Mouse (Mus musculus): ENCODE data around the gene Scel. TPM values are rescaled to one million over a fixed set of nuclear protein-coding genes. Genes with fewer than 3 reads are reported as not detected.

Gene Scel
- polyA plus RNA-seq, 1 experiment from 2014 or later, result 2.0 TPM

DNA sequence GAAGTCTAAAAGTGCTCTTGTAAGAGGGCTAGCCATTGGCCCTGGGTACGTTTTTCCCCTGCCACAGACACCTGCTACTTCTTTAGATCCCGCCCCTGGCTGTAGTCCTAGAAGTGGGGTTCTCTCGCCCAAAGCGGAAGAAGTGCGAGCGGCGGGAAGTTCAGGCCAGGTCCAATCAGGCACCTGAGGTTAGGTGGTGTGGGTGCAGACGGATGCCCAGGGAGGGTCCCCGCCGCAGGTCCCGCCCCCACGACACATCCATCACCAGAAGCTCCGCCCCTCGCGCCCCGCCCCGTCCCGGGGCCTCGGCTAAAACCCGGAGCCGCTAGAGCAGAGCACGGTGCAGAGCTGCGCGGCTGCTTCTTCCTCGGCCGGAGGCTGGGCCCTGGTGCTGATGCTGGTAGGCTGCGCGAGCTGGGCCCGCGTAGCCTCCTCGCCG lies 136.8 kb downstream of the Scel start, which contains the start of gene Slain1:
Gene Slain1 (plus strand): TSS at position 333 of the 439 bp plus-strand sequence.
- peak; percentile 98 for ATAC-seq (ENCODE audit: low FRiP score, low TSS enrichment)
- H3K27me3 ChIP-seq (ENCODE audit: control insufficient read depth, insufficient read depth, low read length), result peaks cover 28% of the 10 kb centered on the region

DNA sequence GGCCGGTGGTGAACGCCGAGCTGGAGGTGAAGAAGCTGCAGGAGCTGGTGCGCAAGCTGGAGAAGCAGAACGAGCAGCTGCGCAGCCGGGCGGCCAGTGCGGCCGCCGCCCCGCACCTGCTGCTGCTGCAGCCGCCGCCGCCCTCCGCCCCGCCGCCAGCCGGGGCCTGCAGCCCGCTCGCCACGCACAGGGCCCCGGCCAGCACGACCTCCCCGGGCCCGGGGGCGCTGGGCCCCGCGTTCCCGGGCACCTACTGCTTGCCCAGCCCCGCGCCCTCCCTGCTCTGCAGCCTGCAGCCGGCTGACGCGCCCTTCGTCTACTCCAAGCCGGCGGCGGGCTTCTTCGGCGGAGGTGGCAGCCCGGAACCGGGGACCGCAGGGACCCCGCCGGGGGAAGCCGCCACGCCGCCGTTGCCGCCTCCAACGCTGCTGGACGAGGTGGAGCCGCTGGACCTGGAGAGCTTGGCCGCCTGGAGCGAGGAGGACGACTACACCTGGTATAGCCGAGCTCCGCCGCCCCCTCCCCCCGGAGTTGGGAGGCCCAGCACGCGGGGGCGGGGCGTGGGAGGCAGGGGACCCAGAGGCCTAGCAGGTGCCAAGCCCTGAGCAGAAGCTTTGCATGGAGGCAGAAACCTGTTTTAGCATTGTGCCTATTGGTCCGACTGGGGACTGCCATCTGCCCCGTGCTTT lies 137.4 kb downstream of the Scel start:
- Histone ChIP-seq H3K27me3 (ENCODE audit: control insufficient read depth, insufficient read depth, low read length) (peaks cover 28% of the 10 kb centered on the region), H3K4me1 (ENCODE audit: control insufficient read depth, insufficient read depth, low read length) (no peaks in the 10 kb centered on the region)
- 0% methylated on average over 39 of the region's 67 CpGs for WGBS

More for the DNA sequence above, 136.8 kb downstream of the Scel start, which contains the start of gene Slain1:
- peak within 1 kb of the TSS; percentile 31; the same call in 1 of the 2 replicates for H3K27ac ChIP-seq (ENCODE audit: low read depth, low read length)
- H3K4me1 ChIP-seq (ENCODE audit: control insufficient read depth, insufficient read depth, low read length), result no peaks in the 10 kb centered on the region
- peak within 1 kb of the TSS; percentile 86 for H3K4me2 ChIP-seq (replicated peaks; ENCODE audit: low read depth, low read length)
- no peaks in the 10 kb centered on the region for H3K9me3 ChIP-seq (ENCODE audit: control insufficient read depth, low read length)
- no peaks in the 10 kb centered on the region for H3K36me3 ChIP-seq (ENCODE audit: control insufficient read depth, insufficient read depth, low read length)
- WGBS, result 1% methylated on average over 20 of the region's 32 CpGs
- peak within 1 kb of the TSS; percentile 64 for H3K9ac ChIP-seq (ENCODE audit: low read depth, low read length)
- H3K4me3 ChIP-seq (ENCODE audit: low read length), result peak within 1 kb of the TSS; percentile 60

DNA sequence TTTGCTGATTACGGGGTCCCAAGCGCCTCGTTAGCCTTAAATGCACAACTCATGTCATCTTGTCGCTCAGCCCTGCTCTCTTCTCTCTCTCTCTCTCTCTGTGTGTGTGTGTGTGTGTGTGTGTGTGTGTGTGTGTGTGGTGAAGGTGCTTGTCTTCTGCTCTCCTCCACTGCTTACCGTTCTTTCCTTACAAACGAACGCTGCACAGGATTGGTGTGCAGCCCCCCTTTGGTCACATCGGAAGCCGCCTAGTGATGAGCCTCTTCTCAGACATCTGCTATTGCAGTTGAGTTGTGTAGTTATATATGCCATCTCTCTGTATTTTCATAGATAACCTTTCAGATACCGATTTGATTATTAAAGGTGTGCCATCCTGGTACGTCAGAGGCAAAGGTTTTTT lies 138.0 kb downstream of the Scel start:
- no peaks in the 10 kb centered on the region for H3K9me3 ChIP-seq (ENCODE audit: control insufficient read depth, low read length)
- H3K9ac ChIP-seq (ENCODE audit: low read depth, low read length), result peak overlapping the region; percentile 64; the same call in 1 of the 2 replicates
- H3K27ac ChIP-seq (ENCODE audit: low read depth, low read length), result no peak overlapping the region
- H3K4me1 ChIP-seq (ENCODE audit: control insufficient read depth, insufficient read depth, low read length), result no peaks in the 10 kb centered on the region
- peak overlapping the region; percentile 86 for H3K4me2 ChIP-seq (replicated peaks; ENCODE audit: low read depth, low read length)
- no peaks in the 10 kb centered on the region for H3K36me3 ChIP-seq (ENCODE audit: control insufficient read depth, insufficient read depth, low read length)
- peaks cover 28% of the 10 kb centered on the region for H3K27me3 ChIP-seq (ENCODE audit: control insufficient read depth, insufficient read depth, low read length)
- peak overlapping the region; percentile 60 for H3K4me3 ChIP-seq (ENCODE audit: low read length)
- WGBS, result 5% methylated on average over 11 of the region's 11 CpGs
- no peak for ATAC-seq (ENCODE audit: low FRiP score, low TSS enrichment)

More for the DNA sequence above, 137.4 kb downstream of the Scel start:
- Histone ChIP-seq H3K9me3 (ENCODE audit: control insufficient read depth, low read length) (no peaks in the 10 kb centered on the region), H3K9ac (ENCODE audit: low read depth, low read length) (peak overlapping the region; percentile 64), H3K27ac (ENCODE audit: low read depth, low read length) (peak overlapping the region; percentile 31; the same call in 1 of the 2 replicates), H3K36me3 (ENCODE audit: control insufficient read depth, insufficient read depth, low read length) (no peaks in the 10 kb centered on the region), H3K4me2 (replicated peaks; ENCODE audit: low read depth, low read length) (peak overlapping the region; percentile 86), H3K4me3 (ENCODE audit: low read length) (peak overlapping the region; percentile 60)
- ATAC-seq (ENCODE audit: low FRiP score, low TSS enrichment), result peak; percentile 75

DNA sequence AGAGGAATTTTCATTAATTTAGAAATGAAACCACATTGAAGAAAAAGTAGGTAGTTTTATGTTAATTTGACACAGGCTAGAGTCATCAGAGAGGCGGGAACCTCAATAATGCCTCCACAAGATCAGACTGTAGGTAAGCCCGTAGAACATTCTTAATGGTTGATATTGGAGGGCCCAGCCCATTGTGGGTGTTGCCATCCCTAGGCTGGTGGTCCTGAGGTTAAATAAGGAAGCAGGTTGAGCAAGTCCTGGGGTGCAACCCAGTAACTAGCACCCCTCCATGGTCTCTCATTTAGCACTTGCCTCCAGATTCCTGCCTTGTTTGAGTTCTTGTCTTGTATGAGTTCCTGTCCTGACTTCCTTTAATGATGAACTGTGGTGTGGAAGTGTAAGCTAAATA lies 138.4 kb downstream of the Scel start:
- peak overlapping the region; percentile 86 for H3K4me2 ChIP-seq (replicated peaks; ENCODE audit: low read depth, low read length)
- H3K4me1 ChIP-seq (ENCODE audit: control insufficient read depth, insufficient read depth, low read length), result no peaks in the 10 kb centered on the region
- no peak for ATAC-seq (ENCODE audit: low FRiP score, low TSS enrichment)
- 47% methylated on average over 2 of the region's 2 CpGs for WGBS
- H3K4me3 ChIP-seq (ENCODE audit: low read length), result peak overlapping the region; percentile 60
- peaks cover 28% of the 10 kb centered on the region for H3K27me3 ChIP-seq (ENCODE audit: control insufficient read depth, insufficient read depth, low read length)
- no peak overlapping the region for H3K9ac ChIP-seq (ENCODE audit: low read depth, low read length)
- no peaks in the 10 kb centered on the region for H3K36me3 ChIP-seq (ENCODE audit: control insufficient read depth, insufficient read depth, low read length)
- H3K27ac ChIP-seq (ENCODE audit: low read depth, low read length), result no peak overlapping the region
- no peaks in the 10 kb centered on the region for H3K9me3 ChIP-seq (ENCODE audit: control insufficient read depth, low read length)

DNA sequence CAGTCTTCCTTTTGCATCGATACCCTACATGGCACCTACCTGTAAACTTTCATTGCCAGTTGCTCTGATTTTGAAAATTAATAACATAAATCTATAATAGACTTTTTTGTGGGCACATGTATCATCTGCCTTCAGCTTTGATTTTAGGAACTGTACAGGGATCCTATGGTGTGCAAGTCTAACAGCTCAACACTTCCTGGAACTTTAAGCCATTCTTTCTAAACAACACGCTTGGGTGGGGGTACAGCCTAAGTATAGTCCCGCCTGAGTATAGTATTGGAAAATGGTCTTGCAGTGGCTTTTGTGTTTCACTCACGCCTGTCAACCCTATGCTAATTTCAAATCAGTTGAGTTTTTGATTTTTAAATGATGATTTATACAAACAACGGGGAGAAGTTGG lies 139.4 kb downstream of the Scel start:
- H3K4me2 ChIP-seq (replicated peaks; ENCODE audit: low read depth, low read length), result no peak overlapping the region
- H3K36me3 ChIP-seq (ENCODE audit: control insufficient read depth, insufficient read depth, low read length), result no peaks in the 10 kb centered on the region
- H3K4me3 ChIP-seq (ENCODE audit: low read length), result no peak overlapping the region
- H3K27ac ChIP-seq (ENCODE audit: low read depth, low read length), result no peak overlapping the region
- H3K9me3 ChIP-seq (ENCODE audit: control insufficient read depth, low read length), result no peaks in the 10 kb centered on the region
- H3K27me3 ChIP-seq (ENCODE audit: control insufficient read depth, insufficient read depth, low read length), result peaks cover 28% of the 10 kb centered on the region
- no peak for ATAC-seq (ENCODE audit: low FRiP score, low TSS enrichment)
- no peaks in the 10 kb centered on the region for H3K4me1 ChIP-seq (ENCODE audit: control insufficient read depth, insufficient read depth, low read length)
- H3K9ac ChIP-seq (ENCODE audit: low read depth, low read length), result no peak overlapping the region
- 89% methylated on average over 5 of the region's 5 CpGs for WGBS

DNA sequence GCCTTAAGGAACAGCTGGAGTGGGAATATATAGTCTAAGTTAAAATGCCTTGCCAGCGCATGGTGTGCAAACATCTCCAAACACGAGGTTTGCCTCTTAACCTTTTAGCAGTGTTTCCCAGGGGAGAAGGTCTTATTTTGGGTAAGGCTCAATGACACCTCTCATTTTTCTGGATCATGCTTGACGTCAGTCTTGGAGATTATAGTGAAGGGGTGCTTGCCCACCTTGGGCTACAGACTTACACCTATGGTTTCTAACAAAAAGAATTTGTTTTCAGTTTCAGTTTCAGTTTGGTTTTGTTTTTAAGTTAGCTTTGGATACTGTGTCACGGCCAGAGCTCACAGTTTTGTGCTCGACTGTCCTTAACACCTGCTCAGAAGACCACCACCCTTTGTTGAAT lies 140.7 kb downstream of the Scel start:
- H3K27ac ChIP-seq (ENCODE audit: low read depth, low read length), result no peak overlapping the region
- no peak for ATAC-seq (ENCODE audit: low FRiP score, low TSS enrichment)

DNA sequence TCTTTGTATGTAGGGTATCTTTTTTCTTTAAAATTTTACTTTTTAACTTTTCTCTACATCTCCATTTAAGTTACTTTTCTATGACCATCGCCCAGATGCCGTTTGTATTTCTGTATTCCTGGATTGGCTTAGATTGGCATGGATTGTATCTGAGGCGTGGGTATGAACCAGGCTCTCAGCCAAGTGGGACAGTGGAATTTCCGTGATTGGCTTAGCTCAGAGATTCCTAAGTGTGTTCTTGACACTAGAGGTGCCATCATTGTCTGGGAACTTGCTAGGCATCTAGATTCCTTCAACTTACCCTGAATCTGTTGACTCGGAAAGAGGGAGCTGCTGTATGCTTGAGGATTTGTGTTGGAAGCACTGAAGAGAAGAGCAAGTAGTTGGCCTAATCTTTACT lies 142.3 kb downstream of the Scel start:
- no peak overlapping the region for H3K9ac ChIP-seq (ENCODE audit: low read depth, low read length)

More for the DNA sequence above, 140.7 kb downstream of the Scel start:
- Histone ChIP-seq H3K4me1 (ENCODE audit: control insufficient read depth, insufficient read depth, low read length) (no peaks in the 10 kb centered on the region), H3K27me3 (ENCODE audit: control insufficient read depth, insufficient read depth, low read length) (peaks cover 23% of the 10 kb centered on the region), H3K36me3 (ENCODE audit: control insufficient read depth, insufficient read depth, low read length) (no peaks in the 10 kb centered on the region), H3K4me3 (ENCODE audit: low read length) (no peak overlapping the region), H3K9me3 (ENCODE audit: control insufficient read depth, low read length) (no peaks in the 10 kb centered on the region), H3K9ac (ENCODE audit: low read depth, low read length) (no peak overlapping the region), H3K4me2 (replicated peaks; ENCODE audit: low read depth, low read length) (no peak overlapping the region)
- 67% methylated on average over 5 of the region's 5 CpGs for WGBS

DNA sequence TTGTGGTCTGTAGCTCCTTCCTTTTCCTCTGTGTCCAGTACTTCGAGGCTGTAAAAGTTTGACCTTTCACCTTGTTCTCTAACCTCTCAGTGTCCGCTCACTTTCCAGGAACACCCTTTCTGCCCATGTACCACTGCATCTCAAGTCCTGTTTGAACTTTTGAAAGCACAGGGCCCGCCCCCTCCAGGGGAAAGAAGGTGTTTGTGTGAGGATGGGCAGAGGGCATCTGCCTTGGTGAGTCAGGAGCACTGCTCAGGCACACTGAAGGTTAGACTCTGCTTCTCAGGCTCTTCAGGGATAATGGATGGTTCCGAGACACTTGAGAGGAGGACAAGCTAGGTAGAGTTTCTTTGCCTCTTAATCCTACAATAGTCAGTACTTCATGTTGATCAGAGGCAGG lies 144.7 kb downstream of the Scel start:
- H3K4me3 ChIP-seq (ENCODE audit: low read length), result no peak overlapping the region
- no peak overlapping the region for H3K9ac ChIP-seq (ENCODE audit: low read depth, low read length)
- no peaks in the 10 kb centered on the region for H3K9me3 ChIP-seq (ENCODE audit: control insufficient read depth, low read length)
- H3K27ac ChIP-seq (ENCODE audit: low read depth, low read length), result no peak overlapping the region
- WGBS, result 55% methylated on average over 4 of the region's 4 CpGs
- no peak for ATAC-seq (ENCODE audit: low FRiP score, low TSS enrichment)
- H3K4me2 ChIP-seq (replicated peaks; ENCODE audit: low read depth, low read length), result no peak overlapping the region
- H3K27me3 ChIP-seq (ENCODE audit: control insufficient read depth, insufficient read depth, low read length), result no peaks in the 10 kb centered on the region
- no peaks in the 10 kb centered on the region for H3K36me3 ChIP-seq (ENCODE audit: control insufficient read depth, insufficient read depth, low read length)
- no peaks in the 10 kb centered on the region for H3K4me1 ChIP-seq (ENCODE audit: control insufficient read depth, insufficient read depth, low read length)

More for the DNA sequence above, 142.3 kb downstream of the Scel start:
- H3K4me1 ChIP-seq (ENCODE audit: control insufficient read depth, insufficient read depth, low read length), result no peaks in the 10 kb centered on the region
- 80% methylated on average over 5 of the region's 5 CpGs for WGBS
- H3K9me3 ChIP-seq (ENCODE audit: control insufficient read depth, low read length), result no peaks in the 10 kb centered on the region
- peaks cover 12% of the 10 kb centered on the region for H3K27me3 ChIP-seq (ENCODE audit: control insufficient read depth, insufficient read depth, low read length)
- H3K36me3 ChIP-seq (ENCODE audit: control insufficient read depth, insufficient read depth, low read length), result no peaks in the 10 kb centered on the region
- H3K4me3 ChIP-seq (ENCODE audit: low read length), result no peak overlapping the region
- H3K27ac ChIP-seq (ENCODE audit: low read depth, low read length), result no peak overlapping the region
- no peak overlapping the region for H3K4me2 ChIP-seq (replicated peaks; ENCODE audit: low read depth, low read length)
- no peak for ATAC-seq (ENCODE audit: low FRiP score, low TSS enrichment)

Measured in kidney, embryonic 14.5 days (tissue).